Comparison of ENCODE assay signal across 31 mouse cellular contexts in the genomic region with DNA sequence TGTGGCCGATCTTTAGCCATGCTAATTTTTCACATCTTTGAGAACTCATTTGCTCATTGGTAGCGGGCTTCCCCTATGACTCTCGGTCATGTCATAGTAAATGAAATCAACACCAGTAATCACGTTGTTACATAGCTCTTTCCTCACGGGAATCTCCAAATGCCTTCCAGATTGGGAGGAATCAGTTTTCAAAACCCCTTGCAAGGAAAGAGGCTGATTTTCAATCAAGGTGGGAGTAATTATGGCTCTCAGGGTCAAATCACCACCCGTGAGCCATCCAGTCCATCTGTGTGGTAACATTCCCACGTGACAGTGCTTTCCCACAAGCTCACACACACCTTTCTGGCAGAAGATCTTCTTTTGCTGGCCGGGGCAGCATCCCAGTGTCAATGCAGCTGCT. TPM values are rescaled to one million over a fixed set of nuclear protein-coding genes. Genes with fewer than 3 reads are reported as not detected.
A peak's percentile ranks its signal among the peaks of the same experiment; 100 is the strongest.
DNase-seq lines count a peak whose midpoint lies in the region; ATAC-seq and TF ChIP-seq lines count a peak whose summit lies in the region.
"Had no signal": no experiment of that assay in that cellular context is flagged by ENCODE, and none has a peak within 500 bp of the region (broad histone marks: within the 10 kb centered on the region; RNA-seq: fewer than 3 reads in every experiment).

No protein-coding gene starts in this region.

- 79% methylated on average over 8 of the region's 8 CpGs for WGBS in neural tube, embryonic 15.5 days
- 16% methylated on average over 8 of the region's 8 CpGs for WGBS in embryonic facial prominence, embryonic 14.5 days
- WGBS in thymus, adult 2 months, result 95% methylated on average over 8 of the region's 8 CpGs

- H3K27me3 ChIP-seq in neural tube, embryonic 15.5 days (replicated peaks), result no peaks in the 10 kb centered on the region
- no peaks in the 10 kb centered on the region for H3K27me3 ChIP-seq in embryonic facial prominence, embryonic 14.5 days (replicated peaks; ENCODE audit: control insufficient read depth, insufficient read depth, low read length)
- H3K27me3 ChIP-seq in thymus, adult 2 months (ENCODE audit: control insufficient read depth, insufficient read depth, low read length), result no peaks in the 10 kb centered on the region
- H3K27me3 ChIP-seq: forebrain, embryonic 13.5 days; heart, embryonic 12.5 days; neural tube, embryonic 12.5 days; stomach, embryonic 15.5 days had no signal

- H3K4me3 ChIP-seq in neural tube, embryonic 15.5 days (replicated peaks), result no peak overlapping the region
- H3K4me3 ChIP-seq in embryonic facial prominence, embryonic 14.5 days (ENCODE audit: low read depth, low read length), result no peak overlapping the region
- H3K4me3 ChIP-seq in thymus, adult 2 months (ENCODE audit: control insufficient read depth, insufficient read depth, low read length), result no peak overlapping the region
- H3K4me3 ChIP-seq: forebrain, embryonic 13.5 days; heart, embryonic 12.5 days; neural tube, embryonic 12.5 days; stomach, embryonic 15.5 days had no signal

- H3K36me3 ChIP-seq in neural tube, embryonic 15.5 days, result no peaks in the 10 kb centered on the region
- no peaks in the 10 kb centered on the region for H3K36me3 ChIP-seq in embryonic facial prominence, embryonic 14.5 days (ENCODE audit: control insufficient read depth, insufficient read depth, low read length)
- no peaks in the 10 kb centered on the region for H3K36me3 ChIP-seq in thymus, adult 2 months (ENCODE audit: control insufficient read depth, insufficient read depth, low read length)
- H3K36me3 ChIP-seq: heart, embryonic 12.5 days; neural tube, embryonic 12.5 days; stomach, embryonic 15.5 days had no signal

- no peaks in the 10 kb centered on the region for H3K4me1 ChIP-seq in neural tube, embryonic 15.5 days
- H3K4me1 ChIP-seq in embryonic facial prominence, embryonic 14.5 days (ENCODE audit: control insufficient read depth, insufficient read depth, low read length), result peaks cover 14% of the 10 kb centered on the region; the same call in 1 of the 2 replicates
- no peaks in the 10 kb centered on the region for H3K4me1 ChIP-seq in thymus, adult 2 months (replicated peaks; ENCODE audit: control insufficient read depth, insufficient read depth, low read length)
- H3K4me1 ChIP-seq: forebrain, embryonic 13.5 days; stomach, embryonic 15.5 days had no signal

- H3K9ac ChIP-seq in neural tube, embryonic 15.5 days (replicated peaks), result no peak overlapping the region
- no peak overlapping the region for H3K9ac ChIP-seq in embryonic facial prominence, embryonic 14.5 days (ENCODE audit: low read depth, low read length)
- H3K9ac ChIP-seq: forebrain, embryonic 13.5 days; heart, embryonic 12.5 days; liver, embryonic 14.5 days; neural tube, embryonic 12.5 days; stomach, embryonic 15.5 days had no signal

- no peak for TF ChIP-seq POLR2A in thymus, adult 2 months (IDR thresholded peaks at IDR 0.05; ENCODE audit: control insufficient read depth, extremely low read depth, insufficient read depth, low read length, poor library complexity)

- H3K4me2 ChIP-seq in neural tube, embryonic 15.5 days, result no peak overlapping the region
- H3K4me2 ChIP-seq in embryonic facial prominence, embryonic 14.5 days (ENCODE audit: low read depth, low read length), result no peak overlapping the region
- H3K4me2 ChIP-seq: forebrain, embryonic 13.5 days; heart, embryonic 12.5 days; neural tube, embryonic 12.5 days; stomach, embryonic 15.5 days had no signal

- H3K9me3 ChIP-seq in neural tube, embryonic 15.5 days (replicated peaks), result no peaks in the 10 kb centered on the region
- H3K9me3 ChIP-seq in embryonic facial prominence, embryonic 14.5 days (ENCODE audit: control insufficient read depth, low read length), result no peaks in the 10 kb centered on the region
- H3K9me3 ChIP-seq: forebrain, embryonic 13.5 days; heart, embryonic 12.5 days; neural tube, embryonic 12.5 days; stomach, embryonic 15.5 days had no signal

- no peak for TF ChIP-seq CTCF in thymus, adult 2 months (IDR thresholded peaks at IDR 0.05; ENCODE audit: borderline replicate concordance, control insufficient read depth, extremely low read depth, insufficient read depth, low read length, poor library complexity)

- DNase-seq in neural tube, embryonic 10.5 days (ENCODE audit: extremely low spot score, low spot score), result peak; percentile 33
- DNase-seq in embryo, embryonic 9.5 days (ENCODE audit: extremely low spot score), result peak; percentile 29
- peak; percentile 77 for DNase-seq in embryonic facial prominence, embryonic 14.5 days (ENCODE audit: low spot score)
- DNase-seq in thymus, adult 2 months, result no peak
- DNase-seq in ovary, postnatal 10 days (ENCODE audit: low spot score), result no peak
- DNase-seq in MN1 (ENCODE audit: low spot score), result no peak
- DNase-seq: adrenal gland, adult 8-10 months; B cell, adult 2 months; cerebellum, adult 9-10 months; gastrocnemius, postnatal 25 days; heart, adult 18-20 months; heart, postnatal 4 days; kidney, adult 8-10 months; layer of hippocampus, postnatal 36 days; left cerebral cortex, postnatal 4 days; liver; lung, adult 2 months; lung, postnatal 10 days; midbrain, embryonic 14.5 days; right cerebral cortex, postnatal 25 days; thymus, postnatal 14 days had no signal

- ATAC-seq in neural tube, embryonic 15.5 days (ENCODE audit: low FRiP score), result no peak
- ATAC-seq in embryonic facial prominence, embryonic 14.5 days (ENCODE audit: low read depth), result peak; percentile 60; the same call in 1 of the 2 replicates
- ATAC-seq: forebrain, embryonic 13.5 days; hindbrain, postnatal 0 days; intestine, embryonic 16.5 days had no signal

- H3K27ac ChIP-seq in neural tube, embryonic 15.5 days (replicated peaks), result no peak overlapping the region
- H3K27ac ChIP-seq in embryonic facial prominence, embryonic 14.5 days (replicated peaks; ENCODE audit: low read depth, low read length), result no peak overlapping the region
- no peak overlapping the region for H3K27ac ChIP-seq in thymus, adult 2 months (ENCODE audit: control insufficient read depth, insufficient read depth, low read length)
- H3K27ac ChIP-seq: forebrain, embryonic 13.5 days; hindbrain, postnatal 0 days; kidney, postnatal 0 days; liver, embryonic 14.5 days; macrophage; neural tube, embryonic 12.5 days; stomach, embryonic 15.5 days had no signal

RNA-seq across cellular contexts. Expression of a gene that starts 27.8 kb away (rescaled TPM):
- polyA plus RNA-seq in neural tube, embryonic 15.5 days (2015; fragmentation: Nextera tagmentation; extraction: Ambion mirVana), result 12.4 and 19.2 TPM in 2 replicates
- 31.1 and 32.1 TPM in 2 replicates for polyA plus RNA-seq in embryonic facial prominence, embryonic 14.5 days (2014; fragmentation: Nextera tagmentation; extraction: Ambion mirVana)
- 39.4 and 41.0 TPM in 2 replicates for polyA plus RNA-seq in thymus, adult 2 months (2012; rRNA removed)

Comparison
In these comparisons a context has a peak if more than half of its experiments do, and no peak if none do; other contexts are left out.
1. DNase-seq: peak in neural tube, embryonic 10.5 days (single experiment), embryo, embryonic 9.5 days (single experiment) and embryonic facial prominence, embryonic 14.5 days (single experiment); none in thymus, adult 2 months (single experiment), ovary, postnatal 10 days (single experiment) and MN1 (single experiment).